Mouse (Mus musculus) liver, adult 2 months (tissue): ENCODE results near the gene Srcin1.

Experiments
- CTCF ChIP-seq: fragments of 200-500 bp; IDR thresholded peaks from 2 replicates; pipeline ENCODE4 v1.5.1; 2011; ENCODE audit warnings: low read depth, low read length, control low read depth
- POLR2A ChIP-seq: fragments of 200-500 bp; IDR thresholded peaks from 2 replicates; pipeline ENCODE4 v1.6.1; 2011; ENCODE audit warnings: low read length, control low read depth; ENCODE audit not compliant: insufficient read depth; ENCODE audit errors: extremely low read depth

GRCm38 (mm10) chr11:97546804-97547411 lies 29.1 kb downstream of the Srcin1 start:
- TF ChIP-seq CTCF (no peak), POLR2A (no peak)
